Mouse (Mus musculus) hindbrain, embryonic 12.5 days (tissue): ENCODE measurements around the gene Plch1. TPM values are rescaled to one million over a fixed set of nuclear protein-coding genes. Genes with fewer than 3 reads are reported as not detected.
A peak's percentile ranks its signal among the peaks of the same experiment; 100 is the strongest.

ENCODE experiments used
- ATAC-seq: fragments of 200-750 bp; cut with Nextera tagmentation; 2 replicates; pipeline ENCODE4 v1.8.0; 2017; ENCODE audit warnings: moderate TSS enrichment; ENCODE audit not compliant: low FRiP score
- H3K27ac ChIP-seq: fragments of 300-500 bp; sonication (generic); 2 replicates; pipeline ENCODE4 v1.5.1; 2016; ENCODE audit warnings: mild to moderate bottlenecking
- H3K27me3 ChIP-seq: fragments of 300-500 bp; sonication (generic); 2 replicates; pipeline ENCODE4 v1.6.1; 2016; ENCODE audit warnings: mild to moderate bottlenecking
- H3K36me3 ChIP-seq: fragments of 300-500 bp; sonication (generic); 2 replicates; pipeline ENCODE4 v1.6.1; 2016; ENCODE audit warnings: mild to moderate bottlenecking
- H3K4me1 ChIP-seq: fragments of 300-500 bp; sonication (generic); 2 replicates; pipeline ENCODE4 v1.6.1; 2016
- H3K4me2 ChIP-seq: fragments of 300-500 bp; sonication (generic); replicated peaks from 2 replicates; pipeline ENCODE4 v1.6.1; 2016; ENCODE audit warnings: mild to moderate bottlenecking
- H3K4me3 ChIP-seq: fragments of 300-500 bp; sonication (generic); 2 replicates; pipeline ENCODE4 v1.5.1; 2016; ENCODE audit warnings: mild to moderate bottlenecking
- H3K9ac ChIP-seq: fragments of 300-500 bp; sonication (generic); 2 replicates; pipeline ENCODE4 v1.6.1; 2016; ENCODE audit warnings: mild to moderate bottlenecking, moderate library complexity
- H3K9me3 ChIP-seq: fragments of 300-500 bp; sonication (generic); replicated peaks from 2 replicates; pipeline ENCODE4 v1.6.1; 2016; ENCODE audit warnings: mild to moderate bottlenecking
- WGBS: fragments of 180-500 bp; shearing (Covaris S2); methylation state at CpG from one replicate; pipeline ENCODE4 v1.1.7; 2016; 5-methylcytosine and 5-hydroxymethylcytosine counted together
- polyA plus RNA-seq: library from polyadenylated mRNA; unstranded; fragments of >200 nt; fragmentation: Nextera tagmentation; extraction: Ambion mirVana; gene quantifications from 2 replicates; pipeline ENCODE4 v1.2.1, GENCODE M21; 2016

Plch1 gene
- 25.2 and 25.5 TPM in 2 replicates for polyA plus RNA-seq

GRCm38 (mm10) chr3:63899309-63899695 is at the start of gene Plch1:
Plch1 (minus strand) TSS chr3:63899472.
- 0% methylated on average over 12 of the region's 12 CpGs for WGBS
- peak within 1 kb of the TSS; percentile 77 for H3K4me3 ChIP-seq
- H3K27me3 ChIP-seq, result no peaks in the 10 kb centered on the region
- H3K27ac ChIP-seq, result peak within 1 kb of the TSS; percentile 93
- no peaks in the 10 kb centered on the region for H3K9me3 ChIP-seq
- peaks cover 26% of the 10 kb centered on the region for H3K4me1 ChIP-seq
- no peaks in the 10 kb centered on the region for H3K36me3 ChIP-seq
- peak within 1 kb of the TSS; percentile 82 for H3K4me2 ChIP-seq
- ATAC-seq, result peak; percentile 74
- peak within 1 kb of the TSS; percentile 81 for H3K9ac ChIP-seq

DNA sequence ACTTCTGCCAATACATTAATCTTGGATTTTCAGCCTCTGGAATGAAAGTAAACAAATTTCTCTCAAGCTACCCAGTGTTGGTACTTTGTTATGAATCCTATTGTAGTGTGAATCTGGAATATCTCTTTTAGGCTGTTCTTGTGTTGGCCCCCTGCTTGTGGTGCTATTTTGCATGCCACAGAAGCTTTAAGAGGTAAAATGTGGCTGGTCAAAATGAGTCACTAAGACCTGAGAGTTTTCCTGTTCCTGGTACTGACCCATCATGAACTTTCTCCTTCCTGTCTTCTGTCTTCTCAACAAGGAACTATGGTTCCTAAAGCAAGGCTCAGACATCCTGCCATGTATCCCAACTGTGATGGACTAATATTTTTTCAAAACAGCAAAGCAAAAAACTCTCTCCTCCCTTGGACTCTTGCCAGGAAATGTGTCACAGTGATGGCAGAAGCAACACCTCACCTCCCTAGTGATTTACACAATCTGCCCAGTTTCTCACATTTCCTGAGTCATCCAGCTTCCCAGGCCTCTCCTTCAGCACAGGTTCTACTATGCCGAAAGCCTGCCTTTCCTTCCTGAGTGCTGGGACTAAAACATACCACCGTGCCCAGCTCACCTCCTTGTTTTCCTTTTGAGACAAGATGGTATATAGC is 42.1 kb upstream of the Plch1 start:
- Histone ChIP-seq H3K4me3 (no peak overlapping the region), H3K9ac (no peak overlapping the region), H3K27ac (no peak overlapping the region), H3K4me2 (no peak overlapping the region), H3K9me3 (no peaks in the 10 kb centered on the region), H3K4me1 (no peaks in the 10 kb centered on the region), H3K36me3 (peaks cover 10% of the 10 kb centered on the region; the same call in 1 of the 2 replicates), H3K27me3 (no peaks in the 10 kb centered on the region)
- WGBS, result 90% methylated on average over 2 of the region's 2 CpGs
- no peak for ATAC-seq

DNA sequence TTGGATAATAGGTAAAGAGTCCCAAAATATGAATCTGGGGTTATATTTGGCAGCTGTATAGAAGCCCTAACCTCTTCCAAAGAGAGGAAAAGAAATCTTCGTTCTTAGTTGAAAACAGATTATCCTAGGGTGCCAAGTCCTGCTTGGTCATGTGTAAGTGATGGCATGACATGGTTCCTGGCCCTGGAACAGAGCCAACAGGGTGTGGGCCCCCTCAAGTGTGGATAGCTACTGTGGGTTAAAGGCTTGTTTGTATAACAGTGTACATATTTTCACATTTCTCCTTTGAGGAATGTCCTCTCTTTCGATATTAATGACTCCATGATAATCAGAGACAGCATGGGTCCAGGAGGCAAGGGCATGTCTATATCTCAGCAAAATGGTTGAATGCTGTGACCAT is 39.7 kb upstream of the Plch1 start:
- H3K9ac ChIP-seq, result no peak overlapping the region
- ATAC-seq, result no peak
- H3K4me2 ChIP-seq, result no peak overlapping the region
- 85% methylated on average over 2 of the region's 2 CpGs for WGBS
- H3K4me3 ChIP-seq, result no peak overlapping the region
- H3K27ac ChIP-seq, result no peak overlapping the region
- no peaks in the 10 kb centered on the region for H3K27me3 ChIP-seq
- H3K36me3 ChIP-seq, result peaks cover 7% of the 10 kb centered on the region; the same call in 1 of the 2 replicates
- H3K4me1 ChIP-seq, result no peaks in the 10 kb centered on the region
- no peaks in the 10 kb centered on the region for H3K9me3 ChIP-seq

DNA sequence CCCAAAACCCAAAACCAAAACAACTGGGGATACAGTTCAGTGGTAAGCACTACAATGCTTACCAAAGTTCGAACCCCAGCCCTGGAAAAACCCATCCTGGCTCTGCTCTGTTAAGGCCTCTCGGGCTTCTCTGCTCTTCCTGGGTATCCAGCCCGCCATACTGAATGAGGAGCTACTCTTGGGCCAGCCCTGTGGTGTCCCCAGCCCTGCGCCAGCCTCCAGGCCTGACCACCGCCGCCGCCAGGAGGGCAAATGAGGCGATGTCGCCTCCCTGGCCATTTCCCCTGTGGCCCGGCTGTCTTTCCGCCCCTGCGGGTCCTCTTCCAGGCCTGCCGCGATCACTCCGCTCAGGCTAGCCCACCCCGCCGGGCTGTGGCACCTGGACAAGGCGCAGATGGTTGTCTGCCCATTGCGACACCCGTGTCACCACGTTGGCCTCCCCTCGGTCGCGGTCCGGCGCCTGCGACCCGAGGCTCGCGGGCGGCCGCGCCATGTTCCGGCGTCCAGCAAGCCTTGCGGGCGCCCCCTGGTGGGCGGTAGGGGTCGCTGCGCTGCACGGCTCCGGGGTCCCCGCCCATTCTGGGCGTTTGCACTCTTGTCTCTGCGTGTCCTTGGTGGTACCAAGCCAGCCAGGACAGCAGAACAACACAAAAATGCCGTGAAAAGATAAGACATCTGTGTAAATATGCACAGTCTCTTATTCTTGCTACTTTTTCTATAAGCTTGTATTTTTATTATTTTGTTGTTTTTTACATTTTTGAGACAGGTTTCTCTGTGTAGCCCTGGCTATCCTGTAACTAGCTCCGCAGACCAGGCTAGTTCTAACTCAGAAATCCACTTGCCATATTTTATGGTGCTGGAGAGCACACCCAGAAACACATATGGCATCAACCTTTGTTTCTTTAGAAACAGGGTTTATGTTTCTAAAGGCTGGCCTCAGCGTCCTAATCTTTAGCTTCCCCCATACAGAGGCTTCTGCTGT is 29.9 kb upstream of the Plch1 start, which contains the start of gene E130311K13Rik:
TSS of gene E130311K13Rik (minus strand) at position 595 of the 982 bp plus-strand sequence.
- H3K27ac ChIP-seq, result peak within 1 kb of the TSS; percentile 83
- H3K4me3 ChIP-seq, result peak within 1 kb of the TSS; percentile 69
- WGBS, result 5% methylated on average over 48 of the region's 48 CpGs
- H3K9me3 ChIP-seq, result no peaks in the 10 kb centered on the region
- H3K9ac ChIP-seq, result peak within 1 kb of the TSS; percentile 82
- peak within 1 kb of the TSS; percentile 66 for H3K4me2 ChIP-seq
- ATAC-seq, result peak; percentile 98
- H3K27me3 ChIP-seq, result no peaks in the 10 kb centered on the region
- H3K4me1 ChIP-seq, result no peaks in the 10 kb centered on the region
- H3K36me3 ChIP-seq, result no peaks in the 10 kb centered on the region

- H3K9ac ChIP-seq, result no peak overlapping the region
- H3K4me3 ChIP-seq, result no peak overlapping the region
- no peaks in the 10 kb centered on the region for H3K9me3 ChIP-seq
- H3K27me3 ChIP-seq, result no peaks in the 10 kb centered on the region
- H3K4me1 ChIP-seq, result no peaks in the 10 kb centered on the region
- no peak for ATAC-seq
- H3K36me3 ChIP-seq, result no peaks in the 10 kb centered on the region
- no peak overlapping the region for H3K27ac ChIP-seq
- H3K4me2 ChIP-seq, result no peak overlapping the region
- 68% methylated on average over 3 of the region's 3 CpGs for WGBS
These were observed 20.4 kb upstream of the Plch1 start for GRCm38 (mm10) chr3:63919634-63920033.

- Histone ChIP-seq H3K4me1 (0 out of 2 replicates have a peak, but pooled peaks cover 2% of the 10 kb centered on the region), H3K27ac (no peak overlapping the region), H3K27me3 (no peaks in the 10 kb centered on the region), H3K4me2 (no peak overlapping the region), H3K36me3 (no peaks in the 10 kb centered on the region), H3K4me3 (no peak overlapping the region), H3K9me3 (no peaks in the 10 kb centered on the region), H3K9ac (no peak overlapping the region)
- 83% methylated on average over 4 of the region's 4 CpGs for WGBS
- no peak for ATAC-seq
These were observed 11.0 kb upstream of the Plch1 start for GRCm38 (mm10) chr3:63910301-63910700.

- Histone ChIP-seq H3K27me3 (no peaks in the 10 kb centered on the region), H3K4me1 (peaks cover 6% of the 10 kb centered on the region; the same call in 1 of the 2 replicates), H3K9me3 (no peaks in the 10 kb centered on the region), H3K36me3 (no peaks in the 10 kb centered on the region), H3K27ac (no peak overlapping the region), H3K4me3 (peak overlapping the region; percentile 33), H3K9ac (peak overlapping the region; percentile 52; the same call in 1 of the 2 replicates), H3K4me2 (peak overlapping the region; percentile 59)
- WGBS, result under 1% methylated on average over 18 of the region's 18 CpGs
- peak; percentile 51; the same call in 1 of the 2 replicates for ATAC-seq
These were observed 6.0 kb upstream of the Plch1 start for GRCm38 (mm10) chr3:63905241-63905640.

DNA sequence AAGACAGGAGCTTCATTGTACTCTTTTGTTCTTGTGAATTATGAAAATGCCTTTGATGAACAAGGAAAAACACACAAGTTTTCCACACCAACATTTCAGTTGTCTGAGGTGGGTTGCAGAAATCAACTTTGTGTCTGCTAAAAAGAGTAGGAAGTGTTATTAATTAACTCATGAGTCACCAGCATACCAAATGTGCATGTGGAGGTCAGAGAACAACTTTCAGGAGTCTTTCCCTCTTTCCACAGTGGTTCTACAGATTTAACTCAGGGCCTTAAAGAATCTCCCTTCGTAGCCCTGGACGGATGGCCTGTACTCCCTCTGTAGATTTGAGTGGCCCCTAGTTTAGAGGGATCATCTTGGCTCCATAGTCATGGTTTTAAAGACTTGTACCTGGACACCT is 4.9 kb upstream of the Plch1 start:
- H3K4me3 ChIP-seq, result no peak overlapping the region
- H3K9ac ChIP-seq, result no peak overlapping the region
- H3K9me3 ChIP-seq, result no peaks in the 10 kb centered on the region
- H3K27me3 ChIP-seq, result no peaks in the 10 kb centered on the region
- H3K36me3 ChIP-seq, result no peaks in the 10 kb centered on the region
- H3K27ac ChIP-seq, result no peak overlapping the region
- peaks cover 14% of the 10 kb centered on the region for H3K4me1 ChIP-seq
- ATAC-seq, result no peak
- H3K4me2 ChIP-seq, result no peak overlapping the region
- WGBS, result 84% methylated on average over 2 of the region's 2 CpGs

DNA sequence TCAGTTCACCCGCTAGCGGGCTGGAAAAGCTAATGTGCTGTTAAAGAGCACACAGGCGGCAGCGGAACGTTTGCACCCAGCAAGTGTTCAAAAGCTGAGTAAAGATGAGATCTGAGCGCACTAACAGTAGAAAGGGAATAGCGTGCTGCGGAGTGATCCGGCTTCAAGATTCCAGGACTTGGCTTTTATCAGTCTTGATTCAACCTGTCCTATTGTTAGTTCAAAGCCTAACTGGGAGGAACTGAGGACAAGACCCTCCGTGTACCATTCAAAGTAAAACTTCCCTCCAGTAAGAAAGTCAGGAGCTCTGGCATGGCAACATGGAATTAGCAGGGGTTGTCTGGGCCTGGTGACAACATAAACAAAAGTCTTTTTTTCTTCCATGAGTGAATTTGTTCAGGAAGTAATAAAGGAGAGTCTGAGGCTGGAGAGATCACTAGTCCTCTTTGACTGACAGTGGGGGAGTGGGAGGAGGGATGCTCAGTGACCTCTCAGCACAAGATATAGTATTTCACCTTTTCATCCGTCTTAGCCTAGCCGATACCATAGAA is 824 bp upstream of the Plch1 start:
- H3K4me1 ChIP-seq, result peaks cover 26% of the 10 kb centered on the region
- no peaks in the 10 kb centered on the region for H3K27me3 ChIP-seq
- H3K36me3 ChIP-seq, result no peaks in the 10 kb centered on the region
- no peaks in the 10 kb centered on the region for H3K9me3 ChIP-seq
- ATAC-seq, result peak; percentile 26
- 1% methylated on average over 12 of the region's 12 CpGs for whole genome bisulfite sequencing
- peak overlapping the region; percentile 77 for H3K4me3 ChIP-seq
- no peak overlapping the region; the same call in 1 of the 2 replicates for H3K9ac ChIP-seq
- H3K4me2 ChIP-seq, result peak overlapping the region; percentile 82
- H3K27ac ChIP-seq, result peak overlapping the region; percentile 93

DNA sequence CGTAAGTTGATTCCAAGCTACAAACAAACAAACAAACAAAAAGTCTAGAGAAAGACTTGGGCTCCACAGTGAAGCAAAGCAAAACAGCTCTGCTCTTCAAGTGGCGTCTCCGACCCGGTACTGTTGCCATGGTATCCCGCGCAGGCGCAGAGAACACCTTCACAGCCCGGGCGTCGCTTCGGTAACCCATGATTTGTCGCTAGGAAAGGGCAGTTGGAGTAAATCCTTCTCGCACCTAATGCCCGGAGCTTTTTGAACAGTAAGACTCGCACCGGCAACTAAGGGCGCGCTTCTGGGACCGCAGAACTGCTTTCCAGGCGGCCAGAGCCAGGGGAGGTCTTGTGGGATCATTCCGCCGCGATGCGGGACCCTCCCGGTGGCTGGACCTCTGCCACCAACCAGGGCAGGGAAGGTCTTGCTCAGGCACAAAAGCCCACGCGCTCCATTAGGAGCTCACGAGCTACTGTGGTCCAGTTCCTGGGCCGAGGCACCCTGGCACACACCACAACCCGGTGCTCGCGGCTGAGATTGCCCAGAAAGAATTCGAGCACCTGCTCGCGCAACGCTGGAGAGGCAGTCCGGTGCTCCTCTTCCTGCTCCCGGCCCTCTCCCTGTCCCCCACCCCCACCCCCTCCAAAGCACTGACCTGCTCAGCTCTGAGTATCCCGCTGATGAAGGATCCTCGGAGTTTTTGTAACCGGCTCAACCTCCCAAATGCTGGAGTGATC is 527 bp downstream of the Plch1 start:
- WGBS, result under 1% methylated on average over 41 of the region's 41 CpGs
- peaks cover 32% of the 10 kb centered on the region for H3K4me1 ChIP-seq
- ATAC-seq, result peak; percentile 85
- H3K27me3 ChIP-seq, result no peaks in the 10 kb centered on the region
- H3K9me3 ChIP-seq, result no peaks in the 10 kb centered on the region
- peak overlapping the region; percentile 82 for H3K4me2 ChIP-seq
- peak overlapping the region; percentile 77 for H3K4me3 ChIP-seq
- peak overlapping the region; percentile 81 for H3K9ac ChIP-seq
- H3K27ac ChIP-seq, result peak overlapping the region; percentile 93
- H3K36me3 ChIP-seq, result no peaks in the 10 kb centered on the region

DNA sequence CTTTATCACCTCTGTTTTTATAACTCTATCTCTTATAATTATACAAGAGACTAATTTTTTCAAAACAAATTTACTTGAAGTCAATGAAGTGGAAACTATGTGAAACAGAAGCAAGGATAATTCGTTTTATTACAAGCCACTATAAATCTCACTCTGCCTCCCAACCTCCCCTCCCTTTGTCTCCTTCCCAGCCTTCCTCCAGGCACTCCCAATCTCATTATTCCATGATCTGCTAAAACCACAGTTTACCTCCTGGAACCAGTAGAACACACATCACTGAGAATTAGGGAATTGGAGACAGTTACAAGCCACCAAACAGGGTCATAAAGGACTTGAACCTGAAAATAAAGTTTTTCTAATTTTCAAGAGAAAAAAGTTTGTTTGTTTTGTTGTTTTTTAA is 2.1 kb downstream of the Plch1 start:
- peaks cover 35% of the 10 kb centered on the region for H3K4me1 ChIP-seq
- H3K4me3 ChIP-seq, result peak overlapping the region; percentile 77
- WGBS, result 15% methylated on average over 1 of the region's 1 CpGs
- H3K9me3 ChIP-seq, result no peaks in the 10 kb centered on the region
- H3K27ac ChIP-seq, result peak overlapping the region; percentile 30
- no peaks in the 10 kb centered on the region for H3K27me3 ChIP-seq
- no peak overlapping the region for H3K9ac ChIP-seq
- no peaks in the 10 kb centered on the region for H3K36me3 ChIP-seq
- peak overlapping the region; percentile 82 for H3K4me2 ChIP-seq
- no peak for ATAC-seq
